Mouse (Mus musculus): ENCODE results near the gene Nxpe4. TPM values are rescaled to one million over a fixed set of nuclear protein-coding genes. Genes with fewer than 3 reads are reported as not detected.

The Nxpe4 gene
- total and polyA plus RNA-seq, 2 experiments = 0.07 to 0.55 TPM

DNA sequence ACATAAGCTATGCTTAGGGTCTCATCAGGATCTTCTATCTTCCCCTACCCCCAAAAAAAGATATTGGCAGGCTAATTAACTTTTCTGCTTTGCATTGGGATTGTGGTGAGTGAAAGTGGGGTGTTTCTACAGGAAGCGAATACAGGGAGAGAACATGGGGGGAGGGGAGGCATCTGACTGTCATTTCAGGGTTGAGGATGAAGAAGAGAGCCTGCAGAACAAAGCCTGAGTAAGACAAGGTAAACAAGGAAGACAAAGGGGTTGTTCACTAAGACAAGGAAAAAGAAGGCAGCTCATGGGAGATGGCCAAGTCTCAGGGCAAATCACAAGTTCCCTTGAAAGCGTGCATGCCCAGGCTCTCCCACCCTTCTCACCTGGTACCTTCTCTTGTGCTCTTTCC is 256.6 kb downstream of the Nxpe4 start:
- TF ChIP-seq POLR2A (IDR thresholded peaks at IDR 0.05; ENCODE audit: extremely low read depth, insufficient read depth, low read length) (no peak), CTCF (IDR thresholded peaks at IDR 0.05; ENCODE audit: low read depth, low read length) (no peak)
- H3K27ac ChIP-seq (replicated peaks; ENCODE audit: insufficient read depth, low read depth, low read length) = no peak overlapping the region
- H3K9ac ChIP-seq (ENCODE audit: low read depth, low read length) = no peak overlapping the region
- H3K79me2 ChIP-seq (ENCODE audit: control insufficient read depth, insufficient read depth, low read length) = no peaks in the 10 kb centered on the region
- H3K4me3 ChIP-seq (ENCODE audit: insufficient read depth, low read depth, low read length) = no peak overlapping the region
- H3K4me1 ChIP-seq (ENCODE audit: control insufficient read depth, insufficient read depth, low read length) = no peaks in the 10 kb centered on the region
- no peaks in the 10 kb centered on the region for H3K27me3 ChIP-seq (ENCODE audit: control insufficient read depth, insufficient read depth, low read length)
- WGBS = 72% methylated on average over 2 of the region's 2 CpGs
- no peaks in the 10 kb centered on the region for H3K36me3 ChIP-seq (ENCODE audit: control insufficient read depth, insufficient read depth, low read length)
- DNase-seq (ENCODE audit: extremely low read depth, low read depth, low spot score) = no peak

DNA sequence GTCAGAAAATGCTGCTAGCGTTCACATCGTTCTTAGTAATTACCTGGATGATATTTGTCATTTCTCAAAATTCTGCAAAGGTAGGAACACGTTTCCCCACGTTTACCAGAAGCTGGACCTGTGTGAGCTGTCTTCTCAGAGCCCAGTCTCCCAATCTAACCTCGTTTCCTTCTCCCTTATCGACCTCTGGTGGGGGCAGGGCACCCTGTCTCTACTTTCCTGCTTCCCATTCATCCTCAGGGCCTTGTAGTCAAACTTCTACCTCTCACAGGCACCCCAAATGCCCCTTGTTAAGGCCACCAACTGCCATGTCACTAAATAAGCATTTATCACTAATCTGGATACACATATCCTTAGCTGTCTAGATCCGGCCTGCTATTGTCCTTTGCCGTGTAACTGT is 257.0 kb downstream of the Nxpe4 start:
- no peak for DNase-seq (ENCODE audit: extremely low read depth, low read depth, low spot score)
- H3K4me1 ChIP-seq (ENCODE audit: control insufficient read depth, insufficient read depth, low read length) = no peaks in the 10 kb centered on the region
- H3K9ac ChIP-seq (ENCODE audit: low read depth, low read length) = no peak overlapping the region
- no peaks in the 10 kb centered on the region for H3K36me3 ChIP-seq (ENCODE audit: control insufficient read depth, insufficient read depth, low read length)
- H3K4me3 ChIP-seq (ENCODE audit: insufficient read depth, low read depth, low read length) = no peak overlapping the region
- no peaks in the 10 kb centered on the region for H3K27me3 ChIP-seq (ENCODE audit: control insufficient read depth, insufficient read depth, low read length)
- TF ChIP-seq CTCF (IDR thresholded peaks at IDR 0.05; ENCODE audit: low read depth, low read length) = no peak
- no peak for TF ChIP-seq POLR2A (IDR thresholded peaks at IDR 0.05; ENCODE audit: extremely low read depth, insufficient read depth, low read length)
- H3K79me2 ChIP-seq (ENCODE audit: control insufficient read depth, insufficient read depth, low read length) = no peaks in the 10 kb centered on the region
- 0 out of 2 replicates have a peak overlapping the region, but pooled peaks have one; percentile 5 for H3K27ac ChIP-seq (replicated peaks; ENCODE audit: insufficient read depth, low read depth, low read length)
- 59% methylated on average over 8 of the region's 8 CpGs for whole genome bisulfite sequencing

DNA sequence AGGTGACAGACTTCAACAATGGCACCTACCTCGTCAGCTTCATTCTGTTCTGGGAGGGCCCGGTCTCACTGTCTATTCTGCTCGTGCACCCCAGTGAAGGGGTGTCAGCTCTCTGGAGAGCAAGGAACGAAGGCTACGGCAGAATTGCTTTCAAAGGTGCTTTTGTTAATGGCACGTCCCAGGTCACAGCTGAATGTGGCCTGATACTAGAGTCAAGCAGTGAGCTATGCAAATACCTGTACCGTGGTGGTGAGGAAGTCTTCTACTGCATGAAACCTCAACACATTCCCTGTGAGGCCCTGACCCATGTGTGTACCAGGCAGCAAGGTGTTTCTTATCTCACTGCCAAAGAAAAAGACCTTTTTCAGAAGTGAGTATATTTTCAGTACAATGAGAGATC is 258.6 kb downstream of the Nxpe4 start:
- Histone ChIP-seq H3K4me3 (ENCODE audit: insufficient read depth, low read depth, low read length) (no peak overlapping the region), H3K27ac (replicated peaks; ENCODE audit: insufficient read depth, low read depth, low read length) (no peak overlapping the region), H3K4me1 (ENCODE audit: control insufficient read depth, insufficient read depth, low read length) (no peaks in the 10 kb centered on the region), H3K79me2 (ENCODE audit: control insufficient read depth, insufficient read depth, low read length) (no peaks in the 10 kb centered on the region), H3K27me3 (ENCODE audit: control insufficient read depth, insufficient read depth, low read length) (no peaks in the 10 kb centered on the region), H3K36me3 (ENCODE audit: control insufficient read depth, insufficient read depth, low read length) (no peaks in the 10 kb centered on the region), H3K9ac (ENCODE audit: low read depth, low read length) (no peak overlapping the region)
- TF ChIP-seq POLR2A (IDR thresholded peaks at IDR 0.05; ENCODE audit: extremely low read depth, insufficient read depth, low read length) = no peak
- no peak for DNase-seq (ENCODE audit: extremely low read depth, low read depth, low spot score)
- 83% methylated on average over 7 of the region's 7 CpGs for WGBS

DNA sequence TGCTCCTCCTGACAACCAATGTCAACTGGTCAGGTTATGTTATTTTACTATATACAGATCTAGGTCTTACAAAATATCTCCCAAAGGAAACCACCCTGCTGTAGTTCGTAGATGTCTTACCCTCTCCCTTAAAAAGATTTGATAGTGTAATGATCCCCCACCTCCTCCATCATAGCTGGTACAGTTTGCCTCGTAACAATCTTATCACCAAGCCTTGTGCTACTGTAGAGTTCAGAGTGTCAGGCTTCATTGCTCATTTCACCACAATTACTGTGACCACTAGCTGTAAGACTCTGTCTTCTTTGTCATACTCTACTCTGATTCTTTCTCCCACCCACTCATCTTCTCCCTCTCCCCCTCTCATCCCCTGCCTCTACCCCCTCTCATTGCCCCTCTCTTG is 259.2 kb downstream of the Nxpe4 start:
- H3K27ac ChIP-seq (replicated peaks; ENCODE audit: insufficient read depth, low read depth, low read length) = no peak overlapping the region
- TF ChIP-seq POLR2A (IDR thresholded peaks at IDR 0.05; ENCODE audit: extremely low read depth, insufficient read depth, low read length) (no peak), CTCF (IDR thresholded peaks at IDR 0.05; ENCODE audit: low read depth, low read length) (no peak)
- WGBS = 81% methylated on average over 2 of the region's 2 CpGs

DNA sequence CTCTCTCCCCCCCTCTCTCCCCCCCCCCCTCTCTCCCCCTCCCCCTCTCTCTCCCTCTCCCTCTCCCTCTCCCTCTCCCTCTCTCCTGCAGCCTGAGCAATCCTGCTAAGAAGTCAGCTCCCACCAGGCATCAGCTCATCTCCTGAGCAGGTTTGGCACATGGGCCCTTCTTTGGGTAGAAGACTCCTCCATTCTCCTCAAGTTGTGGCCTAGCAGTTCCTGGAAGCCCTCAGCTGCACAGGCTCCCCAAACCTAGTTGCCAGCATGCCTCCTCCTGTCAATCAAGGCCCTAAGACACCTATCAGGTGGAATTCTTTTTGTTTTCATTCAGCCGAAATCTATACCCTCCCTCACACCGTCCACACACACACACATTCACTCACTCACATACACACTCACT is 259.7 kb downstream of the Nxpe4 start:
- WGBS = 74% methylated on average over 2 of the region's 2 CpGs
- no peaks in the 10 kb centered on the region for H3K36me3 ChIP-seq (ENCODE audit: control insufficient read depth, insufficient read depth, low read length)
- no peak overlapping the region for H3K27ac ChIP-seq (replicated peaks; ENCODE audit: insufficient read depth, low read depth, low read length)
- no peaks in the 10 kb centered on the region for H3K4me1 ChIP-seq (ENCODE audit: control insufficient read depth, insufficient read depth, low read length)
- no peak for DNase-seq (ENCODE audit: extremely low read depth, low read depth, low spot score)
- TF ChIP-seq CTCF (IDR thresholded peaks at IDR 0.05; ENCODE audit: low read depth, low read length) = no peak
- no peak overlapping the region for H3K9ac ChIP-seq (ENCODE audit: low read depth, low read length)
- no peak overlapping the region for H3K4me3 ChIP-seq (ENCODE audit: insufficient read depth, low read depth, low read length)
- no peaks in the 10 kb centered on the region for H3K79me2 ChIP-seq (ENCODE audit: control insufficient read depth, insufficient read depth, low read length)
- no peaks in the 10 kb centered on the region for H3K27me3 ChIP-seq (ENCODE audit: control insufficient read depth, insufficient read depth, low read length)

More for the DNA sequence above, 259.2 kb downstream of the Nxpe4 start:
- Histone ChIP-seq H3K9ac (ENCODE audit: low read depth, low read length) (no peak overlapping the region), H3K79me2 (ENCODE audit: control insufficient read depth, insufficient read depth, low read length) (no peaks in the 10 kb centered on the region), H3K27me3 (ENCODE audit: control insufficient read depth, insufficient read depth, low read length) (no peaks in the 10 kb centered on the region), H3K4me3 (ENCODE audit: insufficient read depth, low read depth, low read length) (no peak overlapping the region), H3K4me1 (ENCODE audit: control insufficient read depth, insufficient read depth, low read length) (no peaks in the 10 kb centered on the region), H3K36me3 (ENCODE audit: control insufficient read depth, insufficient read depth, low read length) (no peaks in the 10 kb centered on the region)
- DNase-seq (ENCODE audit: extremely low read depth, low read depth, low spot score) = no peak

DNA sequence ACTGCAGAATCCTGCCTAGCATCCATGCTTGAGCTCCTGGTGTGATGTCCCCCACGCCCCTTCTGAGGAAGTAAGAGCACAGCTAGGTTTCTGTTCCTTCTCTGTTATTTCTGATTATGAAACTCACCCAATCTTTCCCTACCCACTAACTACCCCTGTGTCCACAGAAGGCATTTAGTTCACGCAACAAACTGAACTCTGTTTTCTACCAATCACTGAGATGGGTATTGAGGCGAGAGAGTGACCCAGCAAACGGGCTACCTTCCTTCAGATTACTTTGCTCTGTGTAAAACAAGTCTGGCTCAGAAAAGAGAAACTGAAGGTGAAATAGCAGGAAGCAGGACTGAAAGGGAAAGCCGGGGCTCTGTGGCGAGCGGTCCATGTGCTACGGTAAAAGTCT is 260.6 kb downstream of the Nxpe4 start:
- DNase-seq (ENCODE audit: extremely low read depth, low read depth, low spot score) = peak; percentile 15
- Histone ChIP-seq H3K27ac (replicated peaks; ENCODE audit: insufficient read depth, low read depth, low read length) (peak overlapping the region; percentile 24; the same call in 1 of the 2 replicates), H3K36me3 (ENCODE audit: control insufficient read depth, insufficient read depth, low read length) (no peaks in the 10 kb centered on the region)

More for the DNA sequence above, 260.6 kb downstream of the Nxpe4 start:
- H3K27me3 ChIP-seq (ENCODE audit: control insufficient read depth, insufficient read depth, low read length) = no peaks in the 10 kb centered on the region
- no peaks in the 10 kb centered on the region for H3K4me1 ChIP-seq (ENCODE audit: control insufficient read depth, insufficient read depth, low read length)
- no peak for TF ChIP-seq POLR2A (IDR thresholded peaks at IDR 0.05; ENCODE audit: extremely low read depth, insufficient read depth, low read length)
- TF ChIP-seq CTCF (IDR thresholded peaks at IDR 0.05; ENCODE audit: low read depth, low read length) = no peak
- H3K9ac ChIP-seq (ENCODE audit: low read depth, low read length) = no peak overlapping the region
- WGBS = 79% methylated on average over 8 of the region's 8 CpGs
- H3K4me3 ChIP-seq (ENCODE audit: insufficient read depth, low read depth, low read length) = peak overlapping the region; percentile 19; the same call in 1 of the 2 replicates
- no peaks in the 10 kb centered on the region for H3K79me2 ChIP-seq (ENCODE audit: control insufficient read depth, insufficient read depth, low read length)

All from liver, adult 2 months (tissue).